Mouse (Mus musculus) hindbrain, embryonic 16.5 days (tissue): ENCODE measurements around the gene Npc2. TPM values are rescaled to one million over a fixed set of nuclear protein-coding genes. Genes with fewer than 3 reads are reported as not detected.

ENCODE experiments used
- ATAC-seq: fragments of 200-750 bp; cut with Nextera tagmentation; 2 replicates; pipeline ENCODE4 v1.8.0; 2017; ENCODE audit warnings: moderate TSS enrichment, moderate library complexity
- H3K27ac ChIP-seq: fragments of 300-500 bp; sonication (generic); 2 replicates; pipeline ENCODE4 v1.5.1; 2014; ENCODE audit warnings: low read depth, mild to moderate bottlenecking, control low read depth, low read length, moderate library complexity
- H3K27me3 ChIP-seq: fragments of 300-500 bp; sonication (generic); replicated peaks from 2 replicates; pipeline ENCODE4 v1.6.1; 2014; ENCODE audit warnings: low read length; ENCODE audit not compliant: control insufficient read depth, insufficient read depth
- H3K36me3 ChIP-seq: fragments of 300-500 bp; sonication (generic); 2 replicates; pipeline ENCODE4 v1.6.1; 2014; ENCODE audit warnings: mild to moderate bottlenecking, low read length, moderate library complexity, mixed read lengths; ENCODE audit not compliant: control insufficient read depth, insufficient read depth
- H3K4me1 ChIP-seq: fragments of 300-500 bp; sonication (generic); 2 replicates; pipeline ENCODE4 v1.6.1; 2014; ENCODE audit warnings: low read depth, low read length; ENCODE audit not compliant: control insufficient read depth, insufficient read depth
- H3K4me2 ChIP-seq: fragments of 300-500 bp; sonication (generic); 2 replicates; pipeline ENCODE4 v1.6.1; 2014; ENCODE audit warnings: mild to moderate bottlenecking, low read length, control low read depth, moderate library complexity
- H3K4me3 ChIP-seq: fragments of 300-500 bp; sonication (generic); 2 replicates; pipeline ENCODE4 v1.5.1; 2014; ENCODE audit warnings: mild to moderate bottlenecking, low read length, control low read depth, moderate library complexity
- H3K9ac ChIP-seq: fragments of 300-500 bp; sonication (generic); 2 replicates; pipeline ENCODE4 v1.6.1; 2014; ENCODE audit warnings: low read depth, mild to moderate bottlenecking, control low read depth, low read length, moderate library complexity
- H3K9me3 ChIP-seq: fragments of 300-500 bp; sonication (generic); 2 replicates; pipeline ENCODE4 v1.6.1; 2014; ENCODE audit warnings: mild to moderate bottlenecking, low read length, moderate library complexity; ENCODE audit not compliant: control insufficient read depth
- WGBS: fragments of 180-500 bp; shearing (Covaris S2); extraction: QIAGEN DNeasy Blood & Tissue Kit; methylation state at CpG from one replicate; pipeline ENCODE4 v1.1.7; 2014; 5-methylcytosine and 5-hydroxymethylcytosine counted together
- polyA plus RNA-seq: library from polyadenylated mRNA; unstranded; fragments of >200 nt; fragmentation: Nextera tagmentation; extraction: Ambion mirVana; gene quantifications from 2 replicates; pipeline ENCODE4 v1.2.1, GENCODE M21; 2015

Npc2 gene
- polyA plus RNA-seq, 1 experiment from 2014 or later, result 57.6 TPM

DNA sequence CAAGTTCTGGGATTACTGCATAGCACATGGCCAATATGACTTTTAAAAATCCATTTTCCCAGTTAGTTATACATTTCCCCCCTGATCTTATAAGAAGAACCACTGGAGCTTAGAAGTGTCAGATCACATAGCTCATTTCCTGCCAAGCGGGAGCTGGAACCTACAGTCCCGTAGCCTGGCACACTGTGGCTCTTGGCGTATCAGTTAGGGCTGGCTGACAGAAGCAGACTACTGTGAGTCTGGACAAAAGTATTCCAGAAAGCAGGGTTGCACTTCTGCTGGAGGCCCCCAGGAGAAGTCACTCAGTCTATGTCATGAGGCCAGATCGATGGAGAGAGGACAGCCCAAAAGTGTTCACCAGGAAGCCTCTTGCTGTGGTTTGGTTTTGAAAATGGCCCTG is 46.6 kb downstream of the Npc2 start:
- 83% methylated on average over 4 of the region's 4 CpGs for WGBS
- no peaks in the 10 kb centered on the region for H3K27me3 ChIP-seq
- no peaks in the 10 kb centered on the region for H3K4me1 ChIP-seq
- H3K4me3 ChIP-seq, result no peak overlapping the region
- no peak overlapping the region for H3K4me2 ChIP-seq
- no peaks in the 10 kb centered on the region for H3K9me3 ChIP-seq
- H3K27ac ChIP-seq, result no peak overlapping the region
- no peaks in the 10 kb centered on the region for H3K36me3 ChIP-seq
- H3K9ac ChIP-seq, result no peak overlapping the region
- no peak for ATAC-seq

GRCm38 (mm10) chr12:84718462-84719244 is 54.3 kb downstream of the Npc2 start:
- Histone ChIP-seq H3K4me1 (no peaks in the 10 kb centered on the region), H3K9ac (no peak overlapping the region), H3K4me3 (no peak overlapping the region), H3K36me3 (no peaks in the 10 kb centered on the region), H3K27ac (no peak overlapping the region), H3K27me3 (no peaks in the 10 kb centered on the region), H3K9me3 (no peaks in the 10 kb centered on the region), H3K4me2 (no peak overlapping the region)
- 84% methylated on average over 9 of the region's 9 CpGs for WGBS
- no peak for ATAC-seq

DNA sequence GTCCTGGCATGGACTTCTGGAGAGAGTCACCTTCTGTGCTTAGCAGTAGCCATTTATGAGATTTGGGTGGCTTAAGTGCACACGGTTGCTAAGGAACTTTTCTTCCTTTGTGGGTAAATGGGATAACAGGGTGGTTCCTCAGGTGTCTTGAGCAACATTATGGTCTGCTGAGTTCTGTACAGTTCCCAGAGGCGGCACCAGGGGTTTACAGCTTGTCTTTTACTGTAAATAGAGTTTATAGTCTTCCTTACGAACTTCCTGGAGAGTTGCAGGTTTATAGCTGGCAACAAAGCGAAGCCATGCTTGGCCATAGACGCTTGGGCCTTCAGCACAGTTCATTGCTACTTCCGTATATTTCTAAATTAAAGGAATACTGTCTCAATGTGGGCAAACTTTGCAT is 58.4 kb downstream of the Npc2 start:
- no peaks in the 10 kb centered on the region for H3K4me1 ChIP-seq
- no peaks in the 10 kb centered on the region for H3K27me3 ChIP-seq
- no peak for ATAC-seq
- WGBS, result 82% methylated on average over 6 of the region's 6 CpGs
- H3K36me3 ChIP-seq, result no peaks in the 10 kb centered on the region
- H3K4me2 ChIP-seq, result no peak overlapping the region
- H3K27ac ChIP-seq, result no peak overlapping the region
- H3K4me3 ChIP-seq, result no peak overlapping the region
- no peaks in the 10 kb centered on the region for H3K9me3 ChIP-seq
- no peak overlapping the region for H3K9ac ChIP-seq

DNA sequence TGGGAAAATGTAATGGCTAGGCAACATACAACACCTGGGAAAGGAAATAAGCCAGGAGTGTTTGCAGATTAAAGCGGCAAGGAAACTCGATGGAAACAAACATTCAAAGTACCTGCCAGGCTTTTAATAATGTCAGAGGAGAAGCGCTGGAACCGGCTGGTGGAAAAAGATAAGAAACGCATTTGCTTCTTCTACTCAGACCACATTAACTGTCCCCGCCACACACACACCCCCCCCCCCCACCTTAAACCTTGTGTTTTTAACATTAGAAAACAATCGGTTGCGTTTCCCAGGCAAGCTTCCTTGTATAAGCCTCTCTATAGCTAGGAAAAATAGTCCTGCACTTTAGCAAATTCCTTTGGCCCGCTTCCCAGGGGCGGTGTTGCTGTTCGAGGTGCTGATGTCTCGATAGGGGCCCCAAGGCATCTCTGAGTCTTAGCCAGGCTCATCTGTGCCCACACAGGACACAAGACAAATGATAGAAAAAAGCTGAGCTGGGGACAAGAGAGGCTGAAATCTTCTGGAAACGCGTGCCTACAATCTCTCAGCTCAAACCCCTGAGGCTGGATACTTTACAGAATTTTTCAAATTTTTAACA is 63.0 kb downstream of the Npc2 start:
- no peak overlapping the region for H3K9ac ChIP-seq
- ATAC-seq, result no peak
- H3K4me2 ChIP-seq, result no peak overlapping the region
- no peaks in the 10 kb centered on the region for H3K27me3 ChIP-seq
- no peaks in the 10 kb centered on the region for H3K9me3 ChIP-seq
- H3K4me1 ChIP-seq, result no peaks in the 10 kb centered on the region
- H3K27ac ChIP-seq, result no peak overlapping the region
- 32% methylated on average over 14 of the region's 14 CpGs for WGBS
- H3K36me3 ChIP-seq, result no peaks in the 10 kb centered on the region
- H3K4me3 ChIP-seq, result no peak overlapping the region

- Histone ChIP-seq H3K4me1 (no peaks in the 10 kb centered on the region; the same call in 1 of the 2 replicates), H3K4me2 (no peak overlapping the region), H3K4me3 (no peak overlapping the region), H3K9ac (no peak overlapping the region), H3K36me3 (no peaks in the 10 kb centered on the region), H3K9me3 (no peaks in the 10 kb centered on the region), H3K27ac (no peak overlapping the region), H3K27me3 (no peaks in the 10 kb centered on the region)
- 89% methylated on average over 4 of the region's 4 CpGs for WGBS
- no peak for ATAC-seq
Observed at GRCm38 (mm10) chr12:84707804-84708203, 65.1 kb downstream of the Npc2 start.

DNA sequence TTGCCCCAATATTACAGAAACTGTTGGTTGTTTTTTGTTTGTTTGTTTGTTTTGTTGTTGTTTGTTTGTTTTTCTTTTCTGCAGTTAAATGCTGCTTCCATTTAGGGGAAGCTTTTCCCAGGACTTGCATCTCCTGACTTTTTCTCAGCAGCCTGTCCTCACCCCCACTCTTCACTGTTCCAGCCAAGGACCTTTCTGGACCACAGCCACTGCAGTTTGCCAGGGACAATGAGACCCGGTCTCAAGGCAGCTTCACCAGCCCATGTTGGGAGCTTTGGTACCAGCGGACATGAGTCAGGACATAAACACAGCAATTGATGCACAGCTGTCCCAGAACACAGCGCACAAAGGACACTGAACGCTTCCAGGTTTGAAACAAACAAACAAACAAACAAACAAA is 66.1 kb downstream of the Npc2 start:
- no peaks in the 10 kb centered on the region for H3K9me3 ChIP-seq
- H3K4me2 ChIP-seq, result no peak overlapping the region
- no peaks in the 10 kb centered on the region for H3K27me3 ChIP-seq
- no peak overlapping the region for H3K9ac ChIP-seq
- peaks cover 4% of the 10 kb centered on the region; the same call in 1 of the 2 replicates for H3K4me1 ChIP-seq
- no peaks in the 10 kb centered on the region for H3K36me3 ChIP-seq
- no peak for ATAC-seq
- H3K27ac ChIP-seq, result no peak overlapping the region
- 72% methylated on average over 4 of the region's 4 CpGs for WGBS
- no peak overlapping the region for H3K4me3 ChIP-seq

Other genes with a start within 250 kb of the Npc2 start
- gene Vsx2, start 203.4 kb downstream of the Npc2 start, polyA plus RNA-seq, result 3.0 and 3.7 TPM in 2 replicates
- gene Abcd4, start 155.7 kb downstream of the Npc2 start, polyA plus RNA-seq, result 13.6 and 14.5 TPM in 2 replicates
- gene Vrtn, start 132.1 kb downstream of the Npc2 start, polyA plus RNA-seq, result 0.11 TPM in 1 of 2 replicates, not detected in the other
- gene Syndig1l, start 74.3 kb downstream of the Npc2 start, polyA plus RNA-seq, result 12.0 and 13.3 TPM in 2 replicates
- 140 and 142 TPM in 2 replicates for gene Isca2, start 99 bp upstream of the Npc2 start, polyA plus RNA-seq
- 0.20 and 0.31 TPM in 2 replicates for gene Ltbp2, start 103.4 kb upstream of the Npc2 start, polyA plus RNA-seq
- gene Fcf1, start 197.7 kb upstream of the Npc2 start, polyA plus RNA-seq, result 72.8 and 74.8 TPM in 2 replicates
- gene Arel1, start 197.7 kb upstream of the Npc2 start, polyA plus RNA-seq, result 29.3 and 36.0 TPM in 2 replicates
- gene Ylpm1, start 223.2 kb upstream of the Npc2 start, polyA plus RNA-seq, result 28.7 and 29.7 TPM in 2 replicates